Mouse (Mus musculus): ENCODE measurements around the gene Rspry1. TPM values are rescaled to one million over a fixed set of nuclear protein-coding genes. Genes with fewer than 3 reads are reported as not detected.

Gene Rspry1
- polyA plus RNA-seq, 1 experiment from 2014 or later, result 36.9 TPM

GRCm38 (mm10) chr8:94705581-94706245, 104.0 kb downstream of the Rspry1 start:
- WGBS, result 77% methylated on average over 10 of the region's 10 CpGs
- H3K4me1 ChIP-seq, result no peaks in the 10 kb centered on the region

GRCm38 (mm10) chr8:94706732-94707395, 105.1 kb downstream of the Rspry1 start:
- Histone ChIP-seq H3K4me1 (peaks cover 4% of the 10 kb centered on the region; the same call in 1 of the 2 replicates), H3K9ac (no peak overlapping the region), H3K36me3 (no peaks in the 10 kb centered on the region), H3K4me2 (replicated peaks) (no peak overlapping the region), H3K27ac (replicated peaks) (no peak overlapping the region), H3K27me3 (no peaks in the 10 kb centered on the region), H3K4me3 (replicated peaks) (no peak overlapping the region), H3K9me3 (replicated peaks) (no peaks in the 10 kb centered on the region)
- no peak for ATAC-seq (ENCODE audit: insufficient number of reproducible peaks, low FRiP score, low TSS enrichment, low read depth)
- 71% methylated on average over 9 of the region's 9 CpGs for WGBS

More at GRCm38 (mm10) chr8:94705581-94706245, 104.0 kb downstream of the Rspry1 start:
- Histone ChIP-seq H3K27ac (replicated peaks) (no peak overlapping the region), H3K9ac (no peak overlapping the region), H3K9me3 (replicated peaks) (no peaks in the 10 kb centered on the region), H3K4me2 (replicated peaks) (no peak overlapping the region), H3K4me3 (replicated peaks) (no peak overlapping the region), H3K27me3 (no peaks in the 10 kb centered on the region), H3K36me3 (no peaks in the 10 kb centered on the region)
- ATAC-seq (ENCODE audit: insufficient number of reproducible peaks, low FRiP score, low TSS enrichment, low read depth), result no peak

Other genes starting within 250 kb of the Rspry1 start
- gene Herpud1, start 215.5 kb upstream of the Rspry1 start, polyA plus RNA-seq (2015; fragmentation: Nextera tagmentation; extraction: Ambion mirVana), result 96.8 and 103 TPM in 2 replicates
- gene Nlrc5, start 167.6 kb upstream of the Rspry1 start, polyA plus RNA-seq (2015; fragmentation: Nextera tagmentation; extraction: Ambion mirVana), result 0.35 and 0.40 TPM in 2 replicates
- gene Cpne2, start 68.9 kb upstream of the Rspry1 start, polyA plus RNA-seq (2015; fragmentation: Nextera tagmentation; extraction: Ambion mirVana), result 15.6 and 16.1 TPM in 2 replicates
- 58.9 and 62.4 TPM in 2 replicates for gene Fam192a, start 60 bp downstream of the Rspry1 start, polyA plus RNA-seq (2015; fragmentation: Nextera tagmentation; extraction: Ambion mirVana)
- 118 and 120 TPM in 2 replicates for gene Arl2bp, start 64.7 kb downstream of the Rspry1 start, polyA plus RNA-seq (2015; fragmentation: Nextera tagmentation; extraction: Ambion mirVana)
- 10.9 and 14.2 TPM in 2 replicates for gene Pllp, start 94.3 kb downstream of the Rspry1 start, polyA plus RNA-seq (2015; fragmentation: Nextera tagmentation; extraction: Ambion mirVana)
- gene Ccl22, start 143.7 kb downstream of the Rspry1 start, polyA plus RNA-seq (2015; fragmentation: Nextera tagmentation; extraction: Ambion mirVana), result not detected in 2 replicates
- 13.2 and 13.7 TPM in 2 replicates for gene Cx3cl1, start 170.1 kb downstream of the Rspry1 start, polyA plus RNA-seq (2015; fragmentation: Nextera tagmentation; extraction: Ambion mirVana)
- gene Ccl17, start 208.5 kb downstream of the Rspry1 start, polyA plus RNA-seq (2015; fragmentation: Nextera tagmentation; extraction: Ambion mirVana), result not detected in 2 replicates
- gene Coq9, start 236.4 kb downstream of the Rspry1 start, polyA plus RNA-seq (2015; fragmentation: Nextera tagmentation; extraction: Ambion mirVana), result 78.0 and 80.7 TPM in 2 replicates
- 81.7 and 92.5 TPM in 2 replicates for gene Ciapin1, start 236.4 kb downstream of the Rspry1 start, polyA plus RNA-seq (2015; fragmentation: Nextera tagmentation; extraction: Ambion mirVana)

All from embryonic facial prominence, embryonic 15.5 days (tissue).